Mouse (Mus musculus) gonadal fat pad, adult 2 months (tissue): ENCODE measurements around the gene S100a13. TPM values are rescaled to one million over a fixed set of nuclear protein-coding genes. Genes with fewer than 3 reads are reported as not detected.

ENCODE experiments used
- DNase-seq: peaks from one replicate; pipeline ENCODE4 v3.0.0-alpha.2; 2012; ENCODE audit warnings: low read depth
- polyA plus RNA-seq: library from polyadenylated mRNA; depleted of rRNA; stranded (reverse); fragments of >200 nt; gene quantifications from 2 replicates; pipeline ENCODE4 v1.2.3, GENCODE M21; 2012; rRNA removed

S100a13 gene
- polyA plus RNA-seq, 1 experiment, result 97.9 TPM

- no peak for DNase-seq
Measured at GRCm38 (mm10) chr3:90555954-90556353, 41.7 kb downstream of the S100a13 start.

GRCm38 (mm10) chr3:90560008-90560628 lies 45.9 kb downstream of the S100a13 start, which contains the start of gene S100a3:
Gene S100a3 (plus strand): TSS chr3:90560578.
- no peak for DNase-seq

Other genes with a start within 250 kb of the S100a13 start
- 12.5 and 13.2 TPM in 2 replicates for gene Dennd4b, start 249.2 kb upstream of the S100a13 start, polyA plus RNA-seq
- gene Gatad2b, start 221.3 kb upstream of the S100a13 start, polyA plus RNA-seq, result 19.3 and 25.0 TPM in 2 replicates
- gene Slc27a3, start 124.5 kb upstream of the S100a13 start, polyA plus RNA-seq, result 7.4 and 9.4 TPM in 2 replicates
- 30.2 and 36.5 TPM in 2 replicates for gene Ints3, start 80.8 kb upstream of the S100a13 start, polyA plus RNA-seq
- gene Npr1, start 48.6 kb upstream of the S100a13 start, polyA plus RNA-seq, result 49.7 and 51.1 TPM in 2 replicates
- gene Ilf2, start 38.3 kb upstream of the S100a13 start, polyA plus RNA-seq, result 30.6 and 34.0 TPM in 2 replicates
- 38.3 and 41.3 TPM in 2 replicates for gene Snapin, start 23.4 kb upstream of the S100a13 start, polyA plus RNA-seq
- gene Chtop, start 4.9 kb upstream of the S100a13 start, polyA plus RNA-seq, result 35.9 and 46.2 TPM in 2 replicates
- gene S100a1, start within 50 bp of the S100a13 start, polyA plus RNA-seq, result 184 and 230 TPM in 2 replicates
- 2.5 and 7.2 TPM in 2 replicates for gene S100a14, start 12.4 kb downstream of the S100a13 start, polyA plus RNA-seq
- gene S100a16, start 22.8 kb downstream of the S100a13 start, polyA plus RNA-seq, result 161 and 192 TPM in 2 replicates
- 1.4 TPM in 2 replicates for gene S100a3, start 46.1 kb downstream of the S100a13 start, polyA plus RNA-seq
- gene S100a2, start 75.8 kb downstream of the S100a13 start, polyA plus RNA-seq, result not detected in 2 replicates
- gene Gm42674, start 87.5 kb downstream of the S100a13 start, polyA plus RNA-seq, result not detected in 2 replicates
- 27.8 and 69.1 TPM in 2 replicates for gene S100a4, start 89.3 kb downstream of the S100a13 start, polyA plus RNA-seq
- not detected in 2 replicates for gene S100a5, start 94.1 kb downstream of the S100a13 start, polyA plus RNA-seq
- gene S100a6, start 98.4 kb downstream of the S100a13 start, polyA plus RNA-seq, result 229 and 578 TPM in 2 replicates
- gene S100a7a, start 139.6 kb downstream of the S100a13 start, polyA plus RNA-seq, result 0.19 and 0.39 TPM in 2 replicates
- gene S100a8, start 154.5 kb downstream of the S100a13 start, polyA plus RNA-seq, result 0.48 and 7.4 TPM in 2 replicates
- 1.2 and 1.3 TPM in 2 replicates for gene S100a9, start 181.3 kb downstream of the S100a13 start, polyA plus RNA-seq
- 0.76 and 0.77 TPM in 2 replicates for gene Pglyrp4, start 212.5 kb downstream of the S100a13 start, polyA plus RNA-seq